Mouse (Mus musculus): ENCODE results near the gene Slc23a3. TPM values are rescaled to one million over a fixed set of nuclear protein-coding genes. Genes with fewer than 3 reads are reported as not detected.

Gene Slc23a3
- 0.17 TPM for polyA plus RNA-seq (2017; shearing (Covaris generic))

DNA sequence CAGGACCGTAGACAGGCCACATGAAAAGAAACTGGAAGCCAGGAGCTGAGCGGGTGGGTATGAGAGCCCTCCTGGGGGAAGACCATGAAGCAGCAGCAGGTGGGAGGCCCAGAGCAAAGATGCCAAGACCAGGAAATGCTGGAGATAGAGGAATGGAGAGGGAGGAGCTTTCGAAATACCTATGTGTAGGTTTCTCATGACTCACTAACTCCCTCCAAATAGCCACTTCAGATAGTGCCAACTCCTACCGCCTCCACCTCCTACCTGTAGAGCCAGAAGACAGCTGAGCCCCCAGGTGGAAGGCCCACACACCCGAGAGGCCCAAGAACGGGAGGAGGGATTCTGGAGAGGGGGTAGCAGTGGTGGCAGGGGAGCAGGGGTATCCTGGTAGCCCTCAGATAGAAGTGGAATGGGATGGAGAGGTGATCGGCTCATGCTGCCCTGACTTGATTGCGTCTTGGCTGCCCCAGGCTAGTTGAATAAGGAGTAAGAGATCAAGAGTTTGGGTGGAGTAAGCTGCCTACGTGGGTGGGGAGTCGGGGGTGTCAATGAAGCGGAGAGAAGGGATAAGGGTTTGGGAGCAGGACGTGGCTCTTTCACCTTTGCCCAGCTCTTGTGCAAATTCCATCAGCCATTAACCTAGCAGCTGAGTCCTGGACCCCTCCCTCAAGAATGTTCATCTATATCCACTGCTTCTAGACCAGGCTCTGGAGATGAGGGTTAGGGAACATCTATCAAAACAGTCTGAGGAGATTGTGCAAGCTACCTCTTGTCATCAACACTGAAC is at the start of gene Slc23a3:
TSS of gene Slc23a3 (minus strand) at position 470 of the 787 bp plus-strand sequence.

DNA sequence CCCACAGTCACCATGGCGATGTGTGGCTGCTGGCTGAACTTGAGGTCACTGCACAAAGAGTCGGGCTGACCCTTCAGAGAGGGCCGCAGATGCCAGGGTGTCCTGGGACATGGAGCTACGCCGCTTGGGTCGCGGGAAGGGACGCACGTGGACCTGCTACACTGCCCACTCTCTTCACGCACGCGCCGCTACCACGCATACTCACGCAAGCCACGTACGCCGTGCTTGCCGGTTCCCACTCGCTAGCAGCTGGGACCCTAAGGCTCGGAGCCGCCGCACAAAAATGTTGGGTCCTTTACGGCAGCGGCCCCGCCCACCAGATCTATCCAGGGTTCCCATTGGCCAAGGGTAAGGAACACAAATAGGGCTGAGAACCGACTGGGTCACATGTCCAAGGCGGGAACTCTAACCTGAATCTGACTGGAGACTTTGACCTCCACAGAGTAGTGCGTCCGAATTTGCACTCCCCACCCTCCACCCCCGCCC is 46.5 kb upstream of the Slc23a3 start, which contains the start of gene Abcb6:
TSS of gene Abcb6 (minus strand) at position 288 of the 486 bp plus-strand sequence.

DNA sequence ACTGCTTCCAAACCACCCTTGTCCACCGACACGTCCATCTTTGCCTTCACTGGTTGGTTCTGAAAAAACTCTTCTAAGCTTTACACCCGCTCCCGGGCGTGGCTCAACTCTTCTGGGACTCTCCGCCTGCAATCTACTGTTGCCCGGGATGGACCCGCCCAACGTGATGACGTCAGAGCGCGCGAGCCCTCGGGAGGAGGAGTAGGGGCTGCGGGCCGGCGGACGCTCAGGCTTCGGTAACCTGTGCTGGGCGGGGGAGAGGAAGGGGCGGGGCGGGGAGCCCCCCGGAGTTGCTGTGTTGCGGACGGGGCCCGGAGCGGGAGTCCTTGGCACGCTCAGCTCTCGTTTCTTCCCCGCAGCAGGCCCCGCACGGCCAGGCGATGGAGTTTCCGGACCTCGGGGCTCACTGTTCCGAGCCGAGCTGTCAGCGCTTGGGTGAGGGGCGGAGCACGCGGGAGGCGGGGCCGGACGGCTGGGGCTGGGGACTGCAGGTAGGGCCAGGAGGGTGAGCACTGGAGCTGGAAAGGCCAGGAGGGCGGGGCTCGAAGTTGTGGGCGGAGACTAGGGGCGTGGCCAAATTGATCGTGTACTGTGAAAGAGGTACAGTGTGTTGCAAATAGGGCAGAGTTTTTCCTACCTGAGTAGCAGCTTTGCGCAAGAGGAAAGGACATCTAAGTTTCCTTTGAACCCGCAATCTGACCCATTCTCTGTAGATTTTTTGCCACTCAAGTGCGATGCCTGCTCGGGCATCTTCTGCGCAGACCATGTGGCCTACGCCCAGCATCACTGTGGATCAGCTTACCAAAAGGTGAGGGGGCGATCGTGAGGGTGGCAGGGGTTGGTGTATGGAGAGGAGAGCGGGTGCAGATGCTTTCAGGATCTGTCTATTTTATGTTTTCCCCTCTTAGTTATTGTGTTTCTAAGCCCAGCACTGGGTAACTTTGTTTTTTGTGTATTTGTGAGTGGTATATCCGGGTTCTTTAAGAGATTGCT is 35.1 kb upstream of the Slc23a3 start, which contains the start of gene Zfand2b:
TSS of gene Zfand2b (plus strand) at position 175 of the 993 bp plus-strand sequence.

GRCm38 (mm10) chr1:75142301-75143261 is 8.9 kb upstream of the Slc23a3 start, which contains the start of the genes Cnppd1 and Retreg2:
TSS of gene Cnppd1 (minus strand) at chr1:75142711.
TSS of gene Retreg2 (plus strand) at chr1:75142778.

DNA sequence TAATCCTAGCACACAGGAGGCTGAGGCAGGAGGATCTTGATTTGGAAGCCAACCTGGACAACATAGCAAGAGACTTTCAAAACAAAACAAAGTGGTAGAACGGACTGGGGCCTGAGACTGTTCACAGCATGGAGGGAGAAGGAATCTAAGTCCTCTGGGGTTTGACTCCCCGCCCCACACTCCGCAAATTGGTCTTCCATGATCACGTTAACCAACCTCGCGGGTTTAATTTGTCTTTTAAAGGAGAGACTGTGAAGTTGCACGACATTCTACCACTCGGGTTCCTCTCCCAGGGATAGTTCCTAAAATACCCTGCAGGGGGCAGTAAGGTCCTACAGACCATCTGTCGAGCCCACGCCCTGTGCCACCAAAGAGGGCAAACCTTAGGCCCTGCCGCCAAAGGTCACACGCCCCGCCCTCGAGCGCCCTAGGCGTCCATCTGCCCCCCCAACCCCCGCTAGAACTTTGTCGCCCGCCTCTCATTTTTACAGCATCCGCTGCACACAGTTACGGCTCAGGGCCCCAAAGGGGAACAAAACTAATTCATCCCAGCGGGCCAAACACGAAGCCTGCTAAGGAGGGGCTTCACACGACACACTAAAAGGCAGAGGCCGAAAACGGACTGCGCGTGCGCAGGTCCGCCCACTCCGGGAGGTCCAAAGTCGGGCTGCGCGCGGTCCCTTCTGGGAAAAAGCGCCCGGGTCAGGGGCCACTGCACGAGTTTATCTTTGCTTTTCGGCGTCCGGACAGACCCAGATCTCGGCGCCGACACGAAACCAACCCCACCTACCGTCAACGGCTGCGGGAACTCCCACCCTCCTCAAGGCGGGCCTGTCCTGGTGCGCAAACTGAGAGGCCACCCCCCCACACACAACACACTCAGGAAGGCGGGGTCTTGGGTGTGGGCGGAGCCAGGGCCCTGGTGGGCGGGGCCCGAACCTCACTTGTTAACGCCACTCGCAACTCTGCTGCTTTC is 9.1 kb downstream of the Slc23a3 start, which contains the start of gene Nhej1:
TSS of gene Nhej1 (minus strand) at position 855 of the 976 bp plus-strand sequence.

Other genes starting within 250 kb of the Slc23a3 start
- gene Fev, start 248.5 kb downstream of the Slc23a3 start, polyA plus RNA-seq (2017; shearing (Covaris generic)): not detected
- not detected for gene Cryba2, start 240.7 kb downstream of the Slc23a3 start, polyA plus RNA-seq (2017; shearing (Covaris generic))
- gene Cfap65, start 198.3 kb downstream of the Slc23a3 start, polyA plus RNA-seq (2017; shearing (Covaris generic)): not detected
- gene Ihh, start 182.2 kb downstream of the Slc23a3 start, polyA plus RNA-seq (2017; shearing (Covaris generic)): 0.25 TPM
- gene Nhej1, start 8.7 kb downstream of the Slc23a3 start, polyA plus RNA-seq (2017; shearing (Covaris generic)): 8.2 TPM
- 172 TPM for gene Cnppd1, start 8.8 kb upstream of the Slc23a3 start, polyA plus RNA-seq (2017; shearing (Covaris generic))
- 87.0 TPM for gene Retreg2, start 8.9 kb upstream of the Slc23a3 start, polyA plus RNA-seq (2017; shearing (Covaris generic))
- 65.9 TPM for gene Zfand2b, start 34.8 kb upstream of the Slc23a3 start, polyA plus RNA-seq (2017; shearing (Covaris generic))
- 5.0 TPM for gene Abcb6, start 46.5 kb upstream of the Slc23a3 start, polyA plus RNA-seq (2017; shearing (Covaris generic))
- gene Ankzf1, start 58.3 kb upstream of the Slc23a3 start, polyA plus RNA-seq (2017; shearing (Covaris generic)): 23.6 TPM
- 19.8 TPM for gene Atg9a, start 58.3 kb upstream of the Slc23a3 start, polyA plus RNA-seq (2017; shearing (Covaris generic))
- 6.6 TPM for gene Glb1l, start 76.9 kb upstream of the Slc23a3 start, polyA plus RNA-seq (2017; shearing (Covaris generic))
- 59.6 TPM for gene Stk16, start 76.9 kb upstream of the Slc23a3 start, polyA plus RNA-seq (2017; shearing (Covaris generic))
- 309 TPM for gene Tuba4a, start 86.0 kb upstream of the Slc23a3 start, polyA plus RNA-seq (2017; shearing (Covaris generic))
- not detected for gene A630095N17Rik, start 98.2 kb upstream of the Slc23a3 start, polyA plus RNA-seq (2017; shearing (Covaris generic))
- 151 TPM for gene Dnajb2, start 102.5 kb upstream of the Slc23a3 start, polyA plus RNA-seq (2017; shearing (Covaris generic))
- 0.17 TPM for gene Ptprn, start 130.6 kb upstream of the Slc23a3 start, polyA plus RNA-seq (2017; shearing (Covaris generic))
- gene Resp18, start 144.5 kb upstream of the Slc23a3 start, polyA plus RNA-seq (2017; shearing (Covaris generic)): not detected
- gene Dnpep, start 184.1 kb upstream of the Slc23a3 start, polyA plus RNA-seq (2017; shearing (Covaris generic)): 48.6 TPM
- not detected for gene Des, start 226.4 kb upstream of the Slc23a3 start, polyA plus RNA-seq (2017; shearing (Covaris generic))
- 0.91 TPM for gene Speg, start 241.4 kb upstream of the Slc23a3 start, polyA plus RNA-seq (2017; shearing (Covaris generic))

All from effector memory CD4-positive, alpha-beta T cell, adult 5 months (primary cell).